Mouse (Mus musculus) layer of hippocampus, adult 2 months (tissue): ENCODE data around the gene Marveld3. TPM values are rescaled to one million over a fixed set of nuclear protein-coding genes. Genes with fewer than 3 reads are reported as not detected.

Experiments
- DNase-seq, 2 experiments: peaks; one replicate each; pipeline ENCODE4 v3.0.0; 2022; ENCODE audit warnings: low spot score in 2 of 2
- H3K27ac ChIP-seq: fragments of 200-600 bp; 2 replicates; pipeline ENCODE4 v1.8.1; 2022
- H3K4me3 ChIP-seq: fragments of 200-600 bp; 2 replicates; pipeline ENCODE4 v1.8.1; 2022; ENCODE audit warnings: mild to moderate bottlenecking
- CTCF ChIP-seq: fragments of 200-600 bp; conservative IDR thresholded peaks from 2 replicates; pipeline ENCODE4 v1.8.1; 2022; ENCODE audit warnings: antibody characterized with exemption, mild to moderate bottlenecking, moderate library complexity
- long read RNA-seq, 2 experiments: library from polyadenylated mRNA; stranded (forward); transcript quantifications; one replicate each; pipeline ENCODE4 v2.0.0; 2021; ENCODE audit warnings: borderline mapping rate in 2 of 2
- total RNA-seq, 2 experiments: library from RNA; stranded (reverse); gene quantifications; 2 replicates each; pipeline ENCODE4 v1.2.3; 2021

Gene Marveld3
- under 1 TPM in 1 of 2 experiments, not detected in 1; 0.23 TPM for total RNA-seq
- long read RNA-seq, experiment 1 = 0 reads
- long read RNA-seq, experiment 2 = 0 reads

DNA sequence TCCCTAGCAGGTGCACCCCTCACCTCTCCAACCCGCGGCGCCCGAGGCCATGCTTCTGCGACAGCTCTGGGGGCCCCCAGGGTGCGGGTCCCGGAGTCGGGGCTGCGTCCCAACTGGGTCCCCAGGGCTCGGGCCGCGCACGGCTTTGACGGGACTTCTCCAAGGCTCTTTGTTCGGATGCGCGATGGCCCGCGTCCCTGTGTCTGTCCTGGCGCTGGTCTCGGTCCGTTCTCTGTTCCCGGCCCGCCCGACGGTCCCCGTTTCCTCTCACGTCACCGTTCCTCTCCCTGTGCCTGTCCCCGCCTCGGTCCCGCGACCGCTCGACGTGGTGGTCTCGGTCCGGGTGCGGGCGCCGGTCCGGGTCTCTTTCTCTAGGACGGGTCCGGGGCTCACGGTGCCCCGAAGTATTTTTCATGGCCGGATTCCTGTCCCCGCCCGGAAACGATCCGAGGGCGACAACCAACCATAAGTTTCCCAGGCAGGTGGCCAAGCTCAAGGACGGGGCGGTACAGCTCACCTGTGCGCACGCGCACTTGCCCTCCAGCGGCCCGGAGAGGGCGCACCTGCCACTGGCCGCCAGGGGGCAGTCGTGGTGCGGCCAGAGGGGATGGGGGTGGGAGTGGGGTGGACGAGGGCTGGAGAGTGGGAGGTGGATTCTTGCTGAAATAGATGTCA lies at the start of gene Marveld3:
TSS of gene Marveld3 (minus strand) at position 511 of the 675 bp plus-strand sequence.
- H3K27ac ChIP-seq = no peak within 1 kb of the TSS
- peak in 1 of 2 experiments; percentile 27 for DNase-seq
- TF ChIP-seq CTCF = peak; percentile 80
- H3K4me3 ChIP-seq = peak within 1 kb of the TSS; percentile 34

DNA sequence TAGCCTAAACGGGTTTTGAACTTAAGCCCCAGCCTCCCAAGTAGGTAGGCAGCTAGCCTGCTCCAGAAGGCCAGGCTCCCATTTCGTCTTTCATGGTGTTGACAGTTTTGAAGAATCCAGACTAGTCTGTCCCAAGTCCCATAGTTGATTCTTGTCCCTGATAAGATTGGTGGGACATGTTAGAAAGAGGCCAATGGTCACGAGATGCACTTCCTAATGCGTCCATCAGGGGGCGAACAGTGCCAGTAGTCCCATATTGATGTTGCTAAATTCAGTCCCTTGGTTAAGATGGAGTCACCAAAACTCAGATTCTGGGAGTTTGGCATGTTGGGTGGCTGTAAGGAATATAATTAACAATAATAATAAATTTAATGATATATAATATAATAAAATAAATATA lies 48.9 kb upstream of the Marveld3 start:
- peak in 1 of 2 experiments; percentile 39 for DNase-seq
- peak; percentile 79 for TF ChIP-seq CTCF
- Histone ChIP-seq H3K4me3 (no peak overlapping the region), H3K27ac (no peak overlapping the region)

DNA sequence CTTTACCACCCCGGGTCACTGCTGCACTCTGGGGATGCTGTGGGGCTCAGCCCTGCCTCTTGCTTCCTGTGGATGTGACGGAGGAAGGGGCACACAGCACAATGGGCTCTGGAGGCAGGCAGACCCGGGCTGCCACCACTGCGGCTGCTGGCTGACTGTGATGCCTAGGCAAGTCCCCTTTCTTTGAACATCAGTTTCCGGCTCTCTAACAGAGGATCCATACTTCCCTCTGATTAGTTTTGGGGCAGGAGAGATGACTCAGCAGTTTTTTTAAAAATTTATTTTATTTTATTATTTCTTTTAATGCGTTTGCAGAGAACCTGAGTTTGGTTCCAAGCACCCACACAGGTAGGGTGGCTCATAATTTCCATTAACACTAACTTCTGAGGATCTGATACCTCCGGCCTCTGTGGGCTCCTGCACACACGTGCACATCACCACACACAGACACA lies 47.0 kb upstream of the Marveld3 start:
- no peak for DNase-seq
- no peak for TF ChIP-seq CTCF
- no peak overlapping the region for H3K4me3 ChIP-seq
- H3K27ac ChIP-seq = no peak overlapping the region

- H3K4me3 ChIP-seq = no peak overlapping the region
- no peak for TF ChIP-seq CTCF
- no peak overlapping the region for H3K27ac ChIP-seq
- DNase-seq = no peak
These were observed 46.4 kb upstream of the Marveld3 start for GRCm38 (mm10) chr8:110008228-110008994.

DNA sequence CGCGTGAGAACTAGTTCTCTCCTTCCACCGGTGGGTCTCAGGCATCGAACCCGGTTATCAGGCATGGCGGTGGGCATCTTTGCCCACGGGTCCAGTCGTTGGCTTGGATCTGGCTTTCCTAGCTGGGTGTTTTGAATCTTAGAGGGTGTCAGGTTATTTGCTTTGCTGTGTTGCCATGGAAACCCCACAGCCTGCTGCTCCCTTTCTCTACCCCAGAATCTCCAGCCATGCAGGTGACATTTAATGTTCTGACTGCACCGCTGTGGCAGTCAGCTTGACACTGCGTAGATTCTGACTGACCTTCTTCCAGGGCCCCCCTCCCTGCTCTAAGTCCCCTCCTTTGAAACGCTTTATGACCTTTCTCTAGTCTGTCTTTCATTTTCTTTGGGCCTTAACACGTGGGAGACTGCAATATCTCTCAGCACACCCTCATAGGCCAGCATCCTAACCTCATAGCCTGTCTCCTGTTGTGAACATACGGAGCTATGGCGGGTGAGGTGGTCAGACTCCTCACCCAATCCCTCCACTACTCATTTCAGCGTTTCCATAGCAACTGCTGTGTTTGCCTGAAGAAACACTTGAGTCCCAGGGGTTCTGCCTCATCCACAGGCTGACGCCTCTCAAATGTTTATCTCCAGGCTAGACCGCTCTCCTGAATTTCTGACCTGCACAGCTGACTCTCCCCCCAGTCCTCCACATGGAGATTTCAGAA lies 44.5 kb upstream of the Marveld3 start:
- Histone ChIP-seq H3K4me3 (no peak overlapping the region), H3K27ac (peak overlapping the region; percentile 33)
- DNase-seq = peak in 1 of 2 experiments; percentile 19
- no peak for TF ChIP-seq CTCF

DNA sequence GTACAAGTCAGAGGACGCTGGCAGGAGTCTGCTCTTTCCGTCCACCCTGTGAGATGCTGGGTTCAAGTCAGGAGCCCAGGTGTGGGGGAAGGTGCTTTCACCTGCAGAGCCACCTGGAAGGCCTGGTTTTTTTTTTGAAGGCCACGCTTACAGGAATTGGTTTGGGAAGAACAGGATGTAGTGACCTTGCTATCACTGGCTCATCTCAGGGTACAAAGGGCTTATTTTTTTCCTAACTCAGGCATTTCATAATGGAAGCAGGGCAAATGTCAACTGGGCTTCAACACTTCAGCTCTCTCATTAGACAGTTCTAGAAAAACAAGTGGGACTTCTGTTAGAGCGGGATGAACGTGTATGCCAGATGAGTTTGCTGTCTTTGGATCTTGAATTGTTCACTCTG lies 42.3 kb upstream of the Marveld3 start:
- no peak for TF ChIP-seq CTCF
- Histone ChIP-seq H3K4me3 (no peak overlapping the region), H3K27ac (no peak overlapping the region)
- DNase-seq = no peak

DNA sequence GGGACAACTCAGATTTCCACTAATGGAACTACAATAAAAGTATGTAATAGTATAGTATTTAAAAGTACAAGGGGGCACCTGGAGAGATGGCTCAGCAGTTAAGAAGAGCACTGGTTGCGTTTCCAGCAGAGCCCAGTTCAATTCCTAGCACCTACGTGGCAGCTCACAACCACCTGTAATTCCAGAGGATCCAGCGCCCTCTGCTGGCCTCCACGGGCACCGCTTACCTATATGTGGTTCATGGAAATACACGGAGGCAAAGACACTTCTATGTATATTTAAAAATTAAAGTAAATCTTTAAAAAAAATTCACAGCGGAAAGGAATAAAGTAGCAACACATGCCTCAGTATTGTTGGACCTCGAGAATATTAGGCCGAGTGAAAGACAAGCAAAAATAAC lies 41.0 kb upstream of the Marveld3 start:
- DNase-seq = no peak

DNA sequence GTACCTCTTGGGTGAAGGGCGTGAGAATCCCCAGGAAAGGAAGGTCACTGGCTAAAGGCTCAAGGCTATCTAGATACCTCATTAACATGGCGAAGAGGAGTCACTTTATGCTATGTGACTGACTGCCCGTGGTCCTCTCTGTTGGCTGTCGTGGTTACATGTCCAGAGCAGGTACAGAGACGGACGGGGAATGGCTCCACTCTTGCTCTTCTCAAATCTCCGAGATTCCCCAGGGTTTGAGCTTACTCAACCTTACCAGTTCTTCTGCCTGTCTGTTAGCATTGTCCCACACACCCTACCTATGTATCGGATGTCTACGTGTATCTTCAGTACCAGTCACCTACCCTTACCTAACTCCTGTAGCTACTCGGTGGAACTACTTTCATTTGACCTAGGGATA lies 38.0 kb upstream of the Marveld3 start:
- Histone ChIP-seq H3K4me3 (no peak overlapping the region), H3K27ac (no peak overlapping the region)

More for the DNA sequence above, 41.0 kb upstream of the Marveld3 start:
- no peak overlapping the region for H3K27ac ChIP-seq
- H3K4me3 ChIP-seq = no peak overlapping the region
- TF ChIP-seq CTCF = peak; percentile 64

DNA sequence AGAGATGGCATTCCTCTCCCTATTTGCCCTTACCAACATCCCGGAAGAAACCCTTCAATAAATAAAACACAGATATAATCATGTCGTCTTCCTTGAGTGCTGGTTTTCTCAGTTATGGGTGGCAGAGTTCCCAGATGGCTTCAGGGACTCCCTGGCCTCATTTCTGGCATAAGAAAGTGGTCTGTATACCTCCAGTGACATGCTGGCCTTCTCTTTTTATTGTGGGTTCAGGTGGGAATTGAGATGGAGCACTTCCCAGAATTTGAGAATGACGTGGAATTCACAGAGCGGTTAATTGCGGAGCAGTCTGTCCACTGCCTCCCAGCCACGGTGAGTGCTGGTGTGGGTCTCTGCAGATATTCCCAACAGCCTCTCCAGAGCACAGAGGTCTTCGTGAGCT lies 36.1 kb upstream of the Marveld3 start:
- H3K4me3 ChIP-seq = no peak overlapping the region
- DNase-seq = no peak
- H3K27ac ChIP-seq = no peak overlapping the region
- no peak for TF ChIP-seq CTCF

More for the DNA sequence above, 38.0 kb upstream of the Marveld3 start:
- no peak for TF ChIP-seq CTCF
- DNase-seq = no peak

DNA sequence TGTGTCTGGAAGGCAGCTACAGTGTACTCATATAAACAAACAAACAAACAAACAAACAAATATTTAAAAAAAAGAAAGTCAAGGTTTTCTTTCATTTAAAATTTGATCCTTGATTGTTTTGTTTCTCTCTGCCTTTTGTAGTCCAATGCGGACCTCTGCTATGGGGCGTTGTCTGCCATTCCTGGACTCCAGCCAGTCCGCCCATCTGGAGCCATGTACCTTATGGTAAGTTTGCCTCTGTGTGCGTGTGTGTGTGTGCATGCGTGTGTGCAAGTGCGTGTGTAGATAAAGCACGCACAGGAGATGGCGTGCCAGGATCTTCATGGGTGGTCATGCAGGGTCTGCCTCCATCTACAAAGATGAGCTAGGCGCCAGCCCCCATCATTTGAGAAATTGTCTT lies 35.4 kb upstream of the Marveld3 start:
- DNase-seq = no peak
- no peak for TF ChIP-seq CTCF
- H3K27ac ChIP-seq = no peak overlapping the region
- H3K4me3 ChIP-seq = no peak overlapping the region

GRCm38 (mm10) chr8:109992951-109993350 lies 30.9 kb upstream of the Marveld3 start:
- DNase-seq = no peak
- TF ChIP-seq CTCF = no peak
- no peak overlapping the region for H3K27ac ChIP-seq
- H3K4me3 ChIP-seq = no peak overlapping the region

GRCm38 (mm10) chr8:109992166-109992565 lies 30.2 kb upstream of the Marveld3 start:
- DNase-seq = no peak
- Histone ChIP-seq H3K4me3 (no peak overlapping the region), H3K27ac (no peak overlapping the region)
- no peak for TF ChIP-seq CTCF

DNA sequence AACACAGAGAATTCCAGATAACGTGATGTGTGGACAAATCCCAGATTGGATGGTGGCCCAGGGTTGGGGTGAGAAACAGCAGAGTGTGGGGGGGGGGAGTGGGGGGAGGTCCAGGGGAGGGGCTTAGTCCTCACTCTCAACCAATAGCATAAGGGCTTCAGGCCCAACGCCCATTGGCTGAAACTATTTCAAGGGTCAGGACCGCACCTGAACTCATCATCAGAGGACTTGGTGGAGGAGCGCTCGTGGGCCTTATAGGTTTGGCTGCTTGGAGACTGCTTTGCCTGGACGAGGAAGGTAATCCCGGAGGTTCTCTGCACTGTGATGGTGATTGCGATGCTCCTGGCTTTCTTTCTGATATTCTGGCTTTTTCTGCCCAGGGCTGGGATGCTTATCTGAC lies 28.2 kb upstream of the Marveld3 start, which contains the start of gene Tat:
TSS of gene Tat (plus strand) at position 214 of the 400 bp plus-strand sequence.
- H3K27ac ChIP-seq = no peak within 1 kb of the TSS
- no peak for DNase-seq
- no peak for TF ChIP-seq CTCF

More for the DNA sequence above, 28.2 kb upstream of the Marveld3 start, which contains the start of gene Tat:
- H3K4me3 ChIP-seq = no peak within 1 kb of the TSS
